Mouse (Mus musculus) testis, adult 2 months (tissue): ENCODE data around the gene Cela3b. TPM values are rescaled to one million over a fixed set of nuclear protein-coding genes. Genes with fewer than 3 reads are reported as not detected.
A peak's percentile ranks its signal among the peaks of the same experiment; 100 is the strongest.

Experiments
- H3K27ac ChIP-seq: fragments of 200-500 bp; 2 replicates; pipeline ENCODE4 v1.5.1; 2012; ENCODE audit warnings: low read depth, low read length; ENCODE audit not compliant: control insufficient read depth, insufficient read depth
- H3K27me3 ChIP-seq: fragments of 200-500 bp; 2 replicates; pipeline ENCODE4 v1.6.1; 2012; ENCODE audit warnings: mild to moderate bottlenecking, low read length, moderate library complexity; ENCODE audit not compliant: control insufficient read depth, insufficient read depth
- H3K36me3 ChIP-seq: fragments of 200-500 bp; 2 replicates; pipeline ENCODE4 v1.6.1; 2012; ENCODE audit warnings: mild to moderate bottlenecking, low read length; ENCODE audit not compliant: control insufficient read depth, insufficient read depth
- H3K4me1 ChIP-seq: fragments of 200-500 bp; 2 replicates; pipeline ENCODE4 v1.6.1; 2012; ENCODE audit warnings: low read length; ENCODE audit not compliant: control insufficient read depth, insufficient read depth
- H3K4me3 ChIP-seq: fragments of 200-500 bp; 2 replicates; pipeline ENCODE4 v1.5.1; 2012; ENCODE audit warnings: low read depth, mild to moderate bottlenecking, low read length, moderate library complexity, mixed read lengths; ENCODE audit not compliant: control insufficient read depth
- CTCF ChIP-seq: fragments of 200-500 bp; IDR thresholded peaks from 2 replicates; pipeline ENCODE4 v1.5.1; 2012; ENCODE audit warnings: low read depth, mild to moderate bottlenecking, inconsistent platforms, low read length, moderate library complexity; ENCODE audit not compliant: control insufficient read depth, insufficient read depth, insufficient replicate concordance
- POLR2A ChIP-seq: fragments of 200-500 bp; IDR thresholded peaks from 2 replicates; pipeline ENCODE4 v1.6.1; 2012; ENCODE audit warnings: low read depth, mild to moderate bottlenecking, inconsistent platforms, low read length, moderate library complexity; ENCODE audit not compliant: control insufficient read depth
- polyA plus RNA-seq: library from polyadenylated mRNA; depleted of rRNA; stranded (reverse); fragments of >200 nt; gene quantifications from 2 replicates; pipeline ENCODE4 v1.2.3, GENCODE M21; 2012

Cela3b gene
- polyA plus RNA-seq, 1 experiment: 3.3 TPM

DNA sequence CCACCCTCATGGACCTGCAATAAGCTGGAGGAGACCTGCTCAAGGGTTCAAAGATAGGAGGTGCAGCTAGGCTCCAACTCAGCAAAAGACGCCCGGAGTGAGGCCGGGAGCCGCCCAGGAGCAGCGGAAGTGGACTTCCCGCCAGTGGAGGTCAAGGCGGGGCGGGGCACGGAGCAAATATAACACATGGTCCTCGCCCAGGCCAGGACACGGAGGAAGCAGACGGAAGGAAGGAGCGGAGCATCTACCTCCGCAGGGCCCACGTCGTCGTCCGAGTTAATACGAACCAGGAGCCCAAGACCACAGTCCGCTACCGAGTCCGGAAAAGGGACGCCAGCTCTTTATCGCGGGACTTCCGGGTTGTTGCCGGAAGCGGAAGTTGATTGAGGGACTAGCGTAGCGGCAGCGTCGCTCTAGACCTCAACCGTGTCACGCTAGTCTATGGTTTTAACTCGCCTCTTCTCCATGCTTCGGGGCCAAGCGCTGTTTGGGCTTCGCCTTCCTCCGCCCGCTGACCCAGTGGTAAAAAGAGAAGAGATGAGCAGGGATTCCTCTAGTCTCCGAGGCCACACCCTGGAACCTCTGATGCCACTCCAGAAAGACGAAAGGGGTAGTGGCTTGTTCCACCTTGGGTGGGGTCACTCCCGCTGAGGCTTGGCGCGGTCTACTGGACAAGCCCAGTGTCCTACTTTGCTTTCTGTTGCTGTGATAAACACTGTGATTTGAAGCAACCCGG lies 42.1 kb downstream of the Cela3b start:
- Histone ChIP-seq H3K4me3 (peak overlapping the region; percentile 90), H3K27ac (peak overlapping the region; percentile 94), H3K4me1 (peaks cover 9% of the 10 kb centered on the region), H3K27me3 (no peaks in the 10 kb centered on the region), H3K36me3 (no peaks in the 10 kb centered on the region)
- TF ChIP-seq CTCF (no peak), POLR2A (peak; percentile 88)

DNA sequence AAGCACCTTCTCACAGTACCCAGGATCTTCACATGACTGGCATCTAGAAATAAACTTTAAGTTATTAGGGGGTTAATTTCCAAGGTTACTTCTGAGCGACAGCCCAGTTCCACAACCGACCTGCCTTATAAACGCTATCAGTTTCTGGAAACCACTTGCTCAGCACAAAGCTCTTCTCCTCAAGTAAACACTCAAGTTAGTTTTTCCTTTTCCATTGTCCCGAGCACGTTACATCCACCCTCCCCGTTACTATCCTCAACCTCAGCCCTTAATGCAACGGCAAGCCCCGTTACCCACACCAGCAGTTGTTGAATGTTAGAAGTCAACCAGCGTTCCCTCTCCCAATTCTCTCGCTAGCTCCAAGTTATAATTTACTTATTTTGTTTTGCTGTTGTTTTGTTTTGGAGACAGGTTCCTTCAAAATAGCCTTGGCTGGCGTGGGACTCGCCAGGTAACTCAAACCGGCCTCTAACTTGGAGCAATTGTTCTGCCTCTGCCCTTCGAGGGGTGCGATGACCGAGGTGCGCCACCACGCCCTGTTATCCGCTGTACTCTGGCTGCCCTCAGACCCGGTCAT lies 42.8 kb downstream of the Cela3b start:
- peak overlapping the region; percentile 94 for H3K27ac ChIP-seq
- TF ChIP-seq POLR2A: no peak
- TF ChIP-seq CTCF: no peak
- peak overlapping the region; percentile 90 for H3K4me3 ChIP-seq
- H3K36me3 ChIP-seq: no peaks in the 10 kb centered on the region
- peaks cover 6% of the 10 kb centered on the region; the same call in 1 of the 2 replicates for H3K4me1 ChIP-seq
- H3K27me3 ChIP-seq: no peaks in the 10 kb centered on the region

DNA sequence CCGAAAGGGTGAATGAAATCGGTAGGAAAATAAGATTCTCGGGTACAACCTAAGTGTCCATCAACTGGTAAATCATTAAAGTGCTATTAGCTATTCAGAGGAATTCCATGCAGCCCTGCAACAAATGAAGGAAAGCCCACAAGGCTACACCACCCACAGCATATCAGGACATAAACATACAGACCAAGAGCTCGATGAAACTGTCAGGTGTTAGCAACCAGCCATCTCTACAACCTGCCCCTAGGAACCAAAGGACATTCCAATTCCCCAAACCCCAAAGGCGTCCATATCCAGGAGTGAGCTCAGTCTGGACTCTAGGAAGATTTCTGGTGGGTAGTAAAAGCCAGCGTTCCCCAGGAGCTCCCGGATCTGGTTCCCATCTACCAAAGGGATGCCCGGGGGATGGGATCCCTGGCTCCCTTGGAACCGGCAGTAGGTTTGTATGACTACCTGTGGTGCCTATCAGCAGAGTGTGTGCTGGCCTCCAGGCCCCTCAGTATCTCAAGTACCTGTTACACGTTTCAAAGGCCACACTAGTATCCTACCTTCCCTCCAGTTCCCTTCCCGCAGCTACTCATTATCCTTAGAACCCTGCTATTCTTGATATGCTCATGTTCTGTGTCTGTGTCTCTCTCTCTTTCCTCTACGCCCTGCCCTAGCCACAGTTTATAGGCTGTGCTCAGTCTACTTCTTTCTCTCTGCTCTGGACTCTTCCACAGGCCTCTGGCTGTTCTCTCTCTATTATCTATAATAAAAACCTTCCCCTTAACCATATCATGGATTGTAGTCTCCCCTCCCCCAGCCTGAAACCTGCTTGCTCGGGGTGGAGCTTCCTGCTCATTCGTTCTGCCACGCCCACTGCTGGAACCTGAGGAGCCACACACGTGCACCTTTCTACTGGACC lies 49.4 kb downstream of the Cela3b start:
- H3K4me3 ChIP-seq: no peak overlapping the region
- H3K27me3 ChIP-seq: no peaks in the 10 kb centered on the region
- no peaks in the 10 kb centered on the region for H3K36me3 ChIP-seq
- H3K4me1 ChIP-seq: 0 out of 2 replicates have a peak, but pooled peaks cover 2% of the 10 kb centered on the region
- no peak overlapping the region for H3K27ac ChIP-seq
- TF ChIP-seq POLR2A (no peak), CTCF (no peak)

DNA sequence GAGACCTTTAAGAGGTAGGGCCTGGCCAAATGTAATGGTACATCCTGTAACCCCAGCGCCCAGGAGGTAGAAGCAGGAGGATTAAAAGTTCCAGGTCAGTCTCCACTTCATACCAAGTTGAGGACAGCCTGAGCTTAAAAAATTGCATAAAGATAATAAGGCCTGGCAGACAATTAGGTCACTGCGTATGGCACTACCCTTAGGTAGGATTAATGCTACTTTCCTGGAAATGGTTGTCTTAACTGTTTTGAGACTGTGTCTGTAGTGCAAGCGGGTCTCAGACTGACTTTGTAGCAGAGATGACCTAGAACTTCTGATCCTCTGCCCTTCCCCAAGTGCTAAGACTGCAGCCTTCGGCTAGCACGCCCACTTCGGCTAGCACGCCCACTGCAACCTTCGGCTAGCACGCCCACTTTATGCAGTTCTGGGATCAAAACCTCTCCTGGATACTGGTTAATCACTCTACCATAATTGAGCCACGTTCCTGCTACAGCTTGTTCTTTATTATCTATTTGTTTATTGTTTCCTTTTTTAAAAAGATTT lies 50.6 kb downstream of the Cela3b start:
- Histone ChIP-seq H3K4me1 (0 out of 2 replicates have a peak, but pooled peaks cover 2% of the 10 kb centered on the region), H3K4me3 (no peak overlapping the region), H3K36me3 (no peaks in the 10 kb centered on the region), H3K27me3 (no peaks in the 10 kb centered on the region), H3K27ac (no peak overlapping the region)
- no peak for TF ChIP-seq POLR2A
- no peak for TF ChIP-seq CTCF

DNA sequence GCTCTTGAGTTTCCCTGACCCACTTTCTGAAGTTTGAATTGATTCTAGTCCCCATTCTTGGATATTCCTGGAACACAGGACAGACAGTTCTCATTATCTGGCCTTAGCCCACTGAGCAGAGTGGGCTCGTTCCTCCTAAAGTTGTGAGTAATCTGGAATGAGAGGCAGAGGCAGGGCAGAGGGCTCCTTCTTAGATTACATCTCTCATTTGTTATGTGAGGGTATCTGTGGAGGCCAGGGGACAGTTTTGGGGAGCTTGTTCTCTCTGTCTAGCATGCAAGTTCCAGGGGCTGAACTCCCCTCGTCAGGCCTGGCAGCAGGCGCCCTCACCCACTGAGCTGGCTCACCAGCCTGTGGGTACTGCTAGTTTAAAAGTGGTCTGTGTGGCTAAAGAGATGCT lies 51.3 kb downstream of the Cela3b start:
- no peak for TF ChIP-seq POLR2A
- TF ChIP-seq CTCF: no peak
- Histone ChIP-seq H3K27ac (no peak overlapping the region), H3K4me3 (no peak overlapping the region), H3K4me1 (0 out of 2 replicates have a peak, but pooled peaks cover 2% of the 10 kb centered on the region), H3K27me3 (no peaks in the 10 kb centered on the region), H3K36me3 (no peaks in the 10 kb centered on the region)

DNA sequence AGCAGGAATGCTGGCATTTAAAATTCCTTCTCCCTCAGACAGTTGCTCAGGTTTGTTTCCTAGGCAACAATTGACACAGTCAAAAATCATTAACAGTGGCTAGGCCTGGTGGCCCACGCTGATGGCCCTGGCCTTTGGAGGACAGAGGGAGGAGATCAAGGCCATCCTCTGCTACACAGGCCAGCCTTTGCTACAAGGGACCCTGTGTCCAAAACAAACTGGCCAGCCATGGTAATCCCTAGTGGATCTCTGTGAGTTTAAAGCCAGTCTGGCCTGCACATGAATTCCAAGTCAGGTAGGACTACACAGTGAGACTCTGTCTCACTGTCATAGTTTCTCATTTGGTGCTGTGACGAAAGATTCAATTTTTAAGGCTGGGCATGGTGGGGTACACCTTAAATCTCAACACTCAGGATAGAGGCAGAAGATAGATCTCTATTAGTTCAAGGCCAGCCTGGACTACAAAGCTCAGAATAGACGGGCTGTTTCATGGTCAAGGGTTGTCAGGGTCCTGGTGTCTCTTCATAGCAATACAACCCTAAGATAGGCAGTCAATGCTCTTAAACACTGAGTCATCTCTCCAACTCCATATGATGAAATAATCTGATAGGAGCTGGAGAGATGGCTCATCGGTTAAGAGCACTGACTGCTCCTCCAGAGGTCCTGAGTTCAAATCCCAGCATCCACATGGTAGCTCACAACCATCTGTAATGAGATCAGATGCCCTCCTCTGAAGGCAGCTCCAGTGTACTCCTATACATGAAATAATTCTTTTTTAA lies 52.6 kb downstream of the Cela3b start:
- no peak overlapping the region for H3K27ac ChIP-seq
- H3K36me3 ChIP-seq: no peaks in the 10 kb centered on the region
- H3K27me3 ChIP-seq: no peaks in the 10 kb centered on the region
- no peak overlapping the region for H3K4me3 ChIP-seq
- H3K4me1 ChIP-seq: 0 out of 2 replicates have a peak, but pooled peaks cover 2% of the 10 kb centered on the region
- TF ChIP-seq POLR2A (no peak), CTCF (no peak)

DNA sequence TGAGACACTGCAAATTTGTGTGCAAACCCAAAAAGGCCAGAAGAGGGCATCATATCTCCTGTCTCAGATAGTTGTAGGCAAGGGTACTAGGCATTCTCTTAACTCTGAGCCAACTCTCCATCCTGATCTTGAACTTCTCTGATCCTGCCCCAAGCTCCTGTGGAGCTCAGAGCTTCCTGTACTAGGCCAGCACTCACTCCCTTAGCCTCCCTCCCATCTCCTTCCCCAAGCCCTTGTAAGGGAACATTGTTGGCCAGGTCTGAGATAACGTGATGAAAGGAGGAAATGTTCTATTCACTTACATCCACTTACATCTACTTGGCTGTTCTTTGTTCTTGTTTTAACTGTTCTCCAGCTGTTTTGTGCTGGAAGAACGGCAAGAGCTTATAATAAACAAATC lies 53.6 kb downstream of the Cela3b start:
- H3K27ac ChIP-seq: peak overlapping the region; percentile 28; the same call in 1 of the 2 replicates
- peaks cover 2% of the 10 kb centered on the region; the same call in 1 of the 2 replicates for H3K4me1 ChIP-seq
- TF ChIP-seq POLR2A (no peak), CTCF (no peak)
- no peaks in the 10 kb centered on the region for H3K27me3 ChIP-seq
- H3K36me3 ChIP-seq: no peaks in the 10 kb centered on the region
- no peak overlapping the region for H3K4me3 ChIP-seq
